Mouse (Mus musculus) hindbrain, embryonic 15.5 days (tissue): ENCODE measurements around the gene Ptpn4. TPM values are rescaled to one million over a fixed set of nuclear protein-coding genes. Genes with fewer than 3 reads are reported as not detected.

ENCODE experiments used
- ATAC-seq: fragments of 200-750 bp; cut with Nextera tagmentation; 2 replicates; pipeline ENCODE4 v1.8.0; 2017; ENCODE audit warnings: low read depth, moderate number of reproducible peaks, moderate TSS enrichment; ENCODE audit not compliant: low FRiP score
- H3K27ac ChIP-seq: fragments of 300-500 bp; sonication (generic); replicated peaks from 2 replicates; pipeline ENCODE4 v1.5.1; 2015; ENCODE audit warnings: mild to moderate bottlenecking, inconsistent platforms
- H3K27me3 ChIP-seq: fragments of 300-500 bp; sonication (generic); 2 replicates; pipeline ENCODE4 v1.6.1; 2015; ENCODE audit warnings: control low read depth, inconsistent platforms
- H3K36me3 ChIP-seq: fragments of 300-500 bp; sonication (generic); 2 replicates; pipeline ENCODE4 v1.6.1; 2015; ENCODE audit warnings: control low read depth, inconsistent platforms
- H3K4me1 ChIP-seq: fragments of 300-500 bp; sonication (generic); replicated peaks from 2 replicates; pipeline ENCODE4 v1.6.1; 2015; ENCODE audit warnings: control low read depth, inconsistent platforms
- H3K4me2 ChIP-seq: fragments of 300-500 bp; sonication (generic); 2 replicates; pipeline ENCODE4 v1.6.1; 2015; ENCODE audit warnings: moderate library complexity, mild to moderate bottlenecking, inconsistent platforms
- H3K4me3 ChIP-seq: fragments of 300-500 bp; sonication (generic); 2 replicates; pipeline ENCODE4 v1.5.1; 2015; ENCODE audit warnings: mild to moderate bottlenecking, inconsistent platforms
- H3K9ac ChIP-seq: fragments of 300-500 bp; sonication (generic); 2 replicates; pipeline ENCODE4 v1.6.1; 2015; ENCODE audit warnings: inconsistent platforms
- H3K9me3 ChIP-seq: fragments of 300-500 bp; sonication (generic); 2 replicates; pipeline ENCODE4 v1.6.1; 2016; ENCODE audit warnings: control low read depth, inconsistent platforms
- whole genome bisulfite sequencing: fragments of 180-500 bp; shearing (Covaris S2); methylation state at CpG from one replicate; pipeline ENCODE4 v1.1.7; 2015; 5-methylcytosine and 5-hydroxymethylcytosine counted together
- polyA plus RNA-seq: library from polyadenylated mRNA; unstranded; fragments of >200 nt; fragmentation: Nextera tagmentation; extraction: Ambion mirVana; gene quantifications from 2 replicates; pipeline ENCODE4 v1.2.1, GENCODE M21; 2015

Ptpn4 gene
- polyA plus RNA-seq, 1 experiment from 2014 or later, result 10.0 TPM

DNA sequence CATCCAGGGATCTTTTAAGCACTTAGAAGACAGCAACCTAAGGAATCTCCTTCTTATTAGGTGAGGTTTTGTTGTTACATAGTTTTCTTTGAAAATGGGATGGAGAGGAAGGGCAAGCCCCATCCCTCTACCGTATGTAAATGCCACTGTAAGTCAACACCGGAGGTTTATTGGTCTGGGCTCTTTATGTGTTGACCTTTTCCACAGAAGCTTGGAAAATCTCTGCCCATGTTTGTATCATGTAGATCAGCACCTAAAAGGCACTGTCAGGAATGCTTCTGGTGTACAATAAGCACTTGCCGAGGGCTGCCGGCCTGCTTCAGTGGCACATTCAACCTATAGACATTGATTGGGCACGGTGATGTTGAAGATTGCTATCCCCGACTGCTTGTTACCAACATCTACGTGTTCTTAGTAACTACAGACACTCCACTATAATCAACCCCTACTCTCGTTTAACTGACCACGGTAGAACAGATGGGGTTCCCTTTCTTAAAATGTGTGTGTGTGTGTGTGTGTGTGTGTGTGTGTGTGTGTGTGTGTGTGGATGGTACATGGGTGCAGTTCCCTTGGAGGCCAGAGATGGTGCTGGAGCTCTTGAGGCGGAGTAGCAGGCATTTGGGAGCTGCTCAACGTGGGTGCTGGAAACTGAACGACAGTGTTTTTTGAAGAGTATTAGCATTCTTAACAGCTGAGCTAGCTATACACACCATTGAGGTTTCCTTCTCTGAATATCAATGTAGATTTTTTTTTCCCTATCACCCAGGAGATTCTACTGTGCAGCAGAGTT, 11.9 kb upstream of the Ptpn4 start:
- H3K27me3 ChIP-seq, result no peaks in the 10 kb centered on the region
- no peaks in the 10 kb centered on the region for H3K4me1 ChIP-seq
- no peak overlapping the region for H3K27ac ChIP-seq
- no peak for ATAC-seq
- 95% methylated on average over 12 of the region's 12 CpGs for WGBS
- no peaks in the 10 kb centered on the region for H3K9me3 ChIP-seq
- no peak overlapping the region for H3K9ac ChIP-seq
- H3K4me2 ChIP-seq, result no peak overlapping the region
- no peak overlapping the region for H3K4me3 ChIP-seq
- no peaks in the 10 kb centered on the region for H3K36me3 ChIP-seq

DNA sequence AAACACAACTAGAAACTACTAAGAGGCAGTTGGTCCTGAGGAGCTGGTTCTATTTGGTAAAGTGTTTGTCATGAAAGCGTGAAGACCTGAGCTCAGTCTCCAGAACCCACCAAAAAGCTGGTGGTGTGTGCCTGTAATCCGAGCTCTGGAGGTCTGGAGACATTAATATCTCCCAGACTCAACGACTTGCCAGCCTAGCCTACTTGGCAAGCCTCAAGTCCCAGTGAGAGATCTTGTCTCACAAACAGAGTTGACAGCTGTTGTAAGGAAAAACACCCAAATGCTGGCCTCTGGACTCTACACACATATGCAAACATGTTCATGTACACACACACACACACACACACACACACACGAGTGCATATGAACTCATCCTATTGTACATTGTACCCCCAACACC, 7.9 kb upstream of the Ptpn4 start:
- no peak overlapping the region for H3K27ac ChIP-seq
- H3K36me3 ChIP-seq, result no peaks in the 10 kb centered on the region
- H3K27me3 ChIP-seq, result no peaks in the 10 kb centered on the region
- ATAC-seq, result no peak
- no peaks in the 10 kb centered on the region for H3K4me1 ChIP-seq
- no peak overlapping the region for H3K4me2 ChIP-seq
- H3K9ac ChIP-seq, result no peak overlapping the region
- H3K9me3 ChIP-seq, result no peaks in the 10 kb centered on the region
- H3K4me3 ChIP-seq, result no peak overlapping the region
- WGBS, result 89% methylated on average over 4 of the region's 4 CpGs

DNA sequence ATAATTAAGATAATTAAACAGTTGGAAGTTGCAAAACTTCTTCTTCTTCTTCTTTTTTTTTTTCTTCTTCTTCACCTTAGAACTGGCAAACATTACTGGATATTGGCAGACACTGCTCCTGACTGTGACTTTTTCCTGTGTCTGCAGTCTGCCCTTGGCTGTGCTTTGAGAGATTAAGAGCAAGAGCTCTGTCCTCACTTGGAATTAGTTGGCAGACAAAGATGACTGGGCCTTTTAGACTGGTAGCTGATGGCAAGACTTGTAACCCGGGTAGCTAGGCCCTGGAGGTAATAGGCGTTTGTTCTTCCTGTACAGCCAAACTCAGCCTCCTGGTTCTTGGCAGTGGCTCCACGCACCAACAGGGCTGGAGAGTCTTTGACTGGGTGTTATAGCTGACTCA, 5.7 kb upstream of the Ptpn4 start:
- no peak for ATAC-seq
- H3K27ac ChIP-seq, result no peak overlapping the region
- WGBS, result 91% methylated on average over 3 of the region's 3 CpGs

DNA sequence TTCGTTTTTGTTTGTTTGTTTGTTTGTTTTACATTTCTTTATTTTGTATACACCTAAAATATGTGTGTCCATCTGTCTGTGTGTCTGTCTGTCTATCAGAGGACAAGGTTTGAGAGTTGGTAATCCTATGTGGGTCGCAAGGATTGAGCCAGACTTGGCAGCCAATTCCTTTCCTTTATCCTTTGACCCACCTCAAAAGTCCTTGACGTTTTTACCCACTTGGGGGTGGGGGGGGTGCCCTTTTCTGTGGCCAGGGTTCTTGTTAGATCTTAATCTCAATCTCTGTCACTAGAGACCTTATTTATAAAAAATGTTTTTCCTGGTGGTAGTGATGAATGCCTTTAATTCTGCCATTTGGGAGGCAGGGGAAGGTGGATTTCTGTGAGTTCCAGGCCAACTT, 828 bp upstream of the Ptpn4 start:
- H3K27ac ChIP-seq, result no peak overlapping the region
- no peaks in the 10 kb centered on the region for H3K9me3 ChIP-seq
- peak overlapping the region; percentile 76 for H3K4me2 ChIP-seq
- no peaks in the 10 kb centered on the region for H3K27me3 ChIP-seq
- no peak for ATAC-seq
- peak overlapping the region; percentile 90; the same call in 1 of the 2 replicates for H3K4me3 ChIP-seq
- H3K9ac ChIP-seq, result no peak overlapping the region
- 40% methylated on average over 3 of the region's 3 CpGs for WGBS
- no peaks in the 10 kb centered on the region for H3K36me3 ChIP-seq
- H3K4me1 ChIP-seq, result peaks cover 15% of the 10 kb centered on the region

More for the DNA sequence above, 5.7 kb upstream of the Ptpn4 start:
- Histone ChIP-seq H3K4me3 (no peak overlapping the region), H3K27me3 (no peaks in the 10 kb centered on the region), H3K36me3 (no peaks in the 10 kb centered on the region), H3K9ac (no peak overlapping the region), H3K9me3 (no peaks in the 10 kb centered on the region), H3K4me2 (no peak overlapping the region), H3K4me1 (no peaks in the 10 kb centered on the region)

DNA sequence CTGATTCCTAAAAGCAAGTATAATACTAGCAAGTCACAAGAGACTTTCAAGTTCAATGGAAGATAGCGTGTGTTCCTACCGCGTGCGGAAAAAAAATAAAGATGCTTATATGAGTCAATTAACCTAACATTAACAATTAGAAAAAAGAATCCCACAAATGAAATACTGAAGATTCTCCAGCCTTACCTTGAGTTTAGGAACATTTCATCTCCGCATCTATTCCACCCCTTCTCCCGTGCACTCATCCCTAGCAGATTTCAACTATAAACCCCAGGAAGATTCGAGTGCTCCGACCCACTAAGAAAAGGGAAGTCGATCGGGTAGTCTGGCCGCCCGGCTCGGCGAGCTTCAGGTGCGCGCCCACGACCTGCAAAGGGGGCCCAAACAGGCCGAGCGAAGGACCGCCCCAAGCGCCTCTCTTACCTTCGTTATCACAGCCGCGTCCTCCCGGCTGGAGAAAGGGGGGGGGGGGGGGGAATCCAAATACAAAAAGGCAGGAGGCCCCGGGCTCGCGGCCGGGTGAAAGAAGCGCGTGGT, 866 bp downstream of the Ptpn4 start:
- peak overlapping the region; percentile 90 for H3K4me3 ChIP-seq
- no peaks in the 10 kb centered on the region for H3K27me3 ChIP-seq
- H3K27ac ChIP-seq, result peak overlapping the region; percentile 95
- H3K36me3 ChIP-seq, result no peaks in the 10 kb centered on the region
- H3K9me3 ChIP-seq, result no peaks in the 10 kb centered on the region
- peaks cover 15% of the 10 kb centered on the region for H3K4me1 ChIP-seq
- WGBS, result under 1% methylated on average over 26 of the region's 31 CpGs
- H3K4me2 ChIP-seq, result peak overlapping the region; percentile 76
- H3K9ac ChIP-seq, result peak overlapping the region; percentile 86
- ATAC-seq, result peak; percentile 3; the same call in 1 of the 2 replicates

DNA sequence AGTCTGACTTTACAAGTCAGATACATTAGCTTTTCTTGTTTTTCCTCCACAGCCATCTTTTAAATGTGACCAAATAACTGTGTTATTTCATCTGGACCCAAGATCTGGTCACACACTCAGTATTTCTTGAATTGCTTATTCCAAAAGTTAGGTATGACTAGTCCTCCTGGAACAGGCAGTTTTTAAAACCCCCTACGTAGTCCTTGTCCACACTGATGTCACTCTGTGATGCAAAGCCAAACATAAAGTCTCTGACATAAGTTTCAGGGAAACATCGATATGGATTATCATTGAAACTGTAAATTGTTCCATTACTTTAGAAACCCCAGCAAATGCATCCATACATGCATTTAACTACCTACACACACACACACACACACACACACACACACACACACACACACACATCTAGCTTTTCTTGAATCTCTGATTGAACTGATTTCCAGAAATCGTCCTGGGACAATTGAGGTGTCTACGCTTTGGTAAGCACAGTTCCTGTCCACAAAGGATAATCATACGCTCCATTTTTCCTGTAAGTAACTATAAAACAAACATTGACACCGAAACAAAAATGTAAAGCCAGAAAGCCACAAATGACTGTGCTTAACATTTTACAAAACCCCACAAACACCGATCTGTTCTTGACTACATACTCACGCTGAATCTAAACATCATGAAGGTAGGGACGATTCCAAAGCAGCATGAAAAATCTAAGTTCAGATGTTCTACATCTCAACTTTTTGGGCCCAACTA, 1.5 kb downstream of the Ptpn4 start:
- Histone ChIP-seq H3K9me3 (no peaks in the 10 kb centered on the region), H3K27me3 (no peaks in the 10 kb centered on the region), H3K4me3 (peak overlapping the region; percentile 90), H3K4me2 (peak overlapping the region; percentile 76), H3K36me3 (no peaks in the 10 kb centered on the region), H3K4me1 (peaks cover 15% of the 10 kb centered on the region), H3K27ac (peak overlapping the region; percentile 95; the same call in 1 of the 2 replicates), H3K9ac (peak overlapping the region; percentile 86)
- no peak for ATAC-seq
- WGBS, result 8% methylated on average over 9 of the region's 9 CpGs

DNA sequence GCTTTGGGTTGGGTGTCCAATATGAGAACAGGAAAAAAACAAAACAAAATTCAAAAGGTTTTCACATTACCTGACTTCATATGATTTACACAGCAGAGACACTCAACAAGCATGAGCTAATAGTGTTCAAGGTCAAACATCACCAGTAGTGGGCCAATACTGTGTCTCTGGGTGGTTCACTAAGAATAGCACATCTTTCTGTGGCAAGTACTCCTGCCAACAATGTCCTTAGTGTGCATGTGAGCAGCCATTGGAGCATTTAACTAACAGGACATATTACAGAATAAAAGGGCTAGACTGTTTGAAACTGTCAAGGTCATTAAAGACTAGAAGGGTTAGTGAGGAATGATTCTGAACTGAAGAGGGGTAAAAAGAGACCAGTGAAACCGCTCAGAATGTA, 9.3 kb downstream of the Ptpn4 start:
- H3K4me1 ChIP-seq, result no peaks in the 10 kb centered on the region
- ATAC-seq, result no peak
- H3K36me3 ChIP-seq, result no peaks in the 10 kb centered on the region
- no peak overlapping the region for H3K9ac ChIP-seq
- H3K27ac ChIP-seq, result no peak overlapping the region
- H3K4me3 ChIP-seq, result no peak overlapping the region
- H3K4me2 ChIP-seq, result no peak overlapping the region
- no peaks in the 10 kb centered on the region for H3K27me3 ChIP-seq
- H3K9me3 ChIP-seq, result no peaks in the 10 kb centered on the region
- WGBS, result 94% methylated on average over 1 of the region's 1 CpGs

DNA sequence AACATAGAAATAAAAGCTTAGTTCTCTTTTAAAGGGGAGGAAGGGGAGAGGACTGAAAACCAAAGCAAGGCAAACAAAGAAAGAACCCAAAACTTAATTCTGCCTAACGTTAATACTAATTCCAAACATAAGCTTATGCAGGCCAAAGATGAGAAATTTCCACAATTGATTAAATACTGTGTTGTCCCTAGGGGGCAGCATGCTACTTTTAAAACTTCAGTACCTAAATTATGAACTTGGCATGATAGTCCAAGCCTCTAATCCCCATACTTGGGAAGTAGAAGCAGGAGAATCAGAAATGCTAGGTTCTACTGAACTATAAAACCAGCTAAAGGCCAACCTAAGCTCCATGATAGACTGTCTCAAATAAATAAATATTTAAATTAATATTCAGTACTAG, 18.7 kb downstream of the Ptpn4 start:
- Histone ChIP-seq H3K4me3 (no peak overlapping the region), H3K9me3 (no peaks in the 10 kb centered on the region), H3K27me3 (no peaks in the 10 kb centered on the region), H3K9ac (no peak overlapping the region), H3K36me3 (no peaks in the 10 kb centered on the region), H3K4me1 (no peaks in the 10 kb centered on the region), H3K4me2 (no peak overlapping the region), H3K27ac (no peak overlapping the region)
- WGBS, result 69% methylated on average over 1 of the region's 1 CpGs
- ATAC-seq, result no peak

DNA sequence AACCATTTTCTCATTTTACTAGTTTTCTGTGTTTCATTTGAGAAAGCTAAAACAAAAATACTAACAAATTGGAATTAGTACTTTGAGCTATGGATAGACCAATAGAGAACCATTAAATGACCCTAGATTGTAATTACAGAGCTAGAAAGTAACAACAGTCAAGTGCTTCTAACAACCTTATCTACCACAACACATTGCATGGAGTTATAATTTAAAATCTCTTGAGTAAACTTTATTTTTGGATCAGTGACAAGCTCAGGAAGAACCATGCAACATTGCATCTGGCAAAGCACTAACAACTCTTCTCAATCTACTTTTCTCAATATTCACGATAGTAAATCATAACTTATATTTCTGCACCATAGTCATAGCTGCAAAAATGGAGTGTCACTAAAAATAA, 29.7 kb downstream of the Ptpn4 start:
- Histone ChIP-seq H3K27ac (no peak overlapping the region), H3K4me3 (no peak overlapping the region), H3K9ac (no peak overlapping the region), H3K9me3 (no peaks in the 10 kb centered on the region), H3K36me3 (no peaks in the 10 kb centered on the region), H3K4me2 (no peak overlapping the region), H3K27me3 (no peaks in the 10 kb centered on the region), H3K4me1 (no peaks in the 10 kb centered on the region)
- 95% methylated on average over 1 of the region's 1 CpGs for WGBS
- no peak for ATAC-seq

DNA sequence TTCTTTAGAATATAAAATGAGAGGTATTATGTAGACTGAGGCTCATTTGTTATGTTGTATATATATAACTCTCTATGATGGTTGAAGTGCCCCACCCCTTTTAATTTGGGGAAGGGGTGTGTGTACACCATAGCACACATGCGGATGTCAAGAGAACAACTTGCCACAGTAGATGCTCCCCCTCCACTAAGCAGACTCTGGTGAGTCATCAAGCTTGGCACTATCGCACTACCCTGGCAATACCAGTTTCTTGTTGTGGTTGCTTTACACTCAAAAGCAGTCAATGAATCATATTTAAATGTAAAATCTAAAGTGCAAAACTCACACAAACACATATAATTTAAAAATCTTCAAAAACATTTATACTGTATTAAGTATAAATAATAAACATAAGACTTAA, 31.4 kb downstream of the Ptpn4 start:
- 85% methylated on average over 2 of the region's 2 CpGs for WGBS
- Histone ChIP-seq H3K4me3 (no peak overlapping the region), H3K27me3 (no peaks in the 10 kb centered on the region), H3K9ac (no peak overlapping the region), H3K4me2 (no peak overlapping the region), H3K9me3 (no peaks in the 10 kb centered on the region), H3K36me3 (no peaks in the 10 kb centered on the region), H3K4me1 (no peaks in the 10 kb centered on the region), H3K27ac (no peak overlapping the region)
- no peak for ATAC-seq

DNA sequence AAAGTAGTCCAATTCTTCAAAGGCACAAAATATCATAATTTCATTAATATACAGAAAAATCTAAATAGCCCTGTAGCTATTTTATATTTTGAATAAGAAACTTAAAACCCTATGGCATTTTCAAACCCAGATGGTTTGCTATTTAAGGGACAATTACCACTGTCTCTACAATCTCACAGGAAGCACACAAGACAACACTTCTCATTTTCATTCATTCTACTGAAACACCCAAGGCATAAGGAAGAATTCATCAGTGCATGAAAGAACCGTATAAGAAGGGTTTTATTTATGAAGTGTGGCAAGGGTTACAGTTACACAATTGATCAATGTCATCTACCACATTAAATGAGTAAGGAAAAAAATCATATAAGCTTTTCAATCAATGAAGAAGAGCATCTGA, 32.8 kb downstream of the Ptpn4 start:
- no peaks in the 10 kb centered on the region for H3K27me3 ChIP-seq
- no peak overlapping the region for H3K27ac ChIP-seq
- ATAC-seq, result no peak
- H3K9me3 ChIP-seq, result no peaks in the 10 kb centered on the region
- WGBS, result 29% methylated on average over 1 of the region's 1 CpGs
- H3K36me3 ChIP-seq, result no peaks in the 10 kb centered on the region
- H3K4me1 ChIP-seq, result no peaks in the 10 kb centered on the region
- no peak overlapping the region for H3K9ac ChIP-seq
- no peak overlapping the region for H3K4me2 ChIP-seq
- H3K4me3 ChIP-seq, result no peak overlapping the region

DNA sequence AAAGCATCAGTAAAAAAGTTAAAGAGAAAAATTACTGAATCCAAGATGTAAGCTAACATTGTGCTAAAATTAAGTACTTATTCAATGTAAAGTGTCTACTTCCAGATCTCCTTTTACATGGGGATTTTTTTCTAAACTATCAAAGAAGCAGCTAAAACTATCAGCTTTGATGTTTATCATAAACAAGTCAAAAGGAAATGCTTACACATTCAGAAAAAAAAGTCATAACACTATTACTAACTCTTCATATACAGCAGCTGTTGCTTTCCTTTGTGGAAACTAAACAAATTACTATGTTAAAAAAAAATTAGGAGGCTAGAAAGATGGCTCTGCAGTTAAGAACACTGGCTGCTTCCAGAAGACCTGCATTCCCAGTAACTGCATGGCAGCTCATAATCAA, 42.2 kb downstream of the Ptpn4 start:
- Histone ChIP-seq H3K27ac (0 out of 2 replicates have a peak overlapping the region, but pooled peaks have one; percentile 8), H3K9me3 (no peaks in the 10 kb centered on the region), H3K4me3 (no peak overlapping the region), H3K36me3 (no peaks in the 10 kb centered on the region), H3K4me2 (no peak overlapping the region), H3K27me3 (no peaks in the 10 kb centered on the region), H3K9ac (no peak overlapping the region), H3K4me1 (peaks cover 5% of the 10 kb centered on the region; the same call in 1 of the 2 replicates)
- no peak for ATAC-seq
